Mouse (Mus musculus) hindbrain, embryonic 12.5 days (tissue): ENCODE measurements around the gene Tgm2. TPM values are rescaled to one million over a fixed set of nuclear protein-coding genes. Genes with fewer than 3 reads are reported as not detected.
A peak's percentile ranks its signal among the peaks of the same experiment; 100 is the strongest.

Experiments
- ATAC-seq: fragments of 200-750 bp; cut with Nextera tagmentation; 2 replicates; pipeline ENCODE4 v1.8.0; 2017; ENCODE audit warnings: moderate TSS enrichment; ENCODE audit not compliant: low FRiP score
- H3K27ac ChIP-seq: fragments of 300-500 bp; sonication (generic); 2 replicates; pipeline ENCODE4 v1.5.1; 2016; ENCODE audit warnings: mild to moderate bottlenecking
- H3K27me3 ChIP-seq: fragments of 300-500 bp; sonication (generic); 2 replicates; pipeline ENCODE4 v1.6.1; 2016; ENCODE audit warnings: mild to moderate bottlenecking
- H3K36me3 ChIP-seq: fragments of 300-500 bp; sonication (generic); 2 replicates; pipeline ENCODE4 v1.6.1; 2016; ENCODE audit warnings: mild to moderate bottlenecking
- H3K4me1 ChIP-seq: fragments of 300-500 bp; sonication (generic); 2 replicates; pipeline ENCODE4 v1.6.1; 2016
- H3K4me2 ChIP-seq: fragments of 300-500 bp; sonication (generic); replicated peaks from 2 replicates; pipeline ENCODE4 v1.6.1; 2016; ENCODE audit warnings: mild to moderate bottlenecking
- H3K4me3 ChIP-seq: fragments of 300-500 bp; sonication (generic); 2 replicates; pipeline ENCODE4 v1.5.1; 2016; ENCODE audit warnings: mild to moderate bottlenecking
- H3K9ac ChIP-seq: fragments of 300-500 bp; sonication (generic); 2 replicates; pipeline ENCODE4 v1.6.1; 2016; ENCODE audit warnings: mild to moderate bottlenecking, moderate library complexity
- H3K9me3 ChIP-seq: fragments of 300-500 bp; sonication (generic); replicated peaks from 2 replicates; pipeline ENCODE4 v1.6.1; 2016; ENCODE audit warnings: mild to moderate bottlenecking
- WGBS: fragments of 180-500 bp; shearing (Covaris S2); methylation state at CpG from one replicate; pipeline ENCODE4 v1.1.7; 2016; 5-methylcytosine and 5-hydroxymethylcytosine counted together
- polyA plus RNA-seq: library from polyadenylated mRNA; unstranded; fragments of >200 nt; fragmentation: Nextera tagmentation; extraction: Ambion mirVana; gene quantifications from 2 replicates; pipeline ENCODE4 v1.2.1, GENCODE M21; 2016

Gene Tgm2
- polyA plus RNA-seq, 1 experiment from 2014 or later = 9.9 TPM

- no peaks in the 10 kb centered on the region for H3K36me3 ChIP-seq
- no peak overlapping the region for H3K9ac ChIP-seq
- H3K9me3 ChIP-seq = no peaks in the 10 kb centered on the region
- H3K27ac ChIP-seq = no peak overlapping the region
- H3K4me2 ChIP-seq = peak overlapping the region; percentile 61
- 70% methylated on average over 5 of the region's 5 CpGs for WGBS
- H3K4me1 ChIP-seq = peaks cover 16% of the 10 kb centered on the region
- ATAC-seq = no peak
- H3K4me3 ChIP-seq = peak overlapping the region; percentile 32; the same call in 1 of the 2 replicates
- H3K27me3 ChIP-seq = peaks cover 22% of the 10 kb centered on the region
Measured at GRCm38 (mm10) chr2:158145528-158146065, 639 bp downstream of the Tgm2 start.

- 88% methylated on average over 6 of the region's 6 CpGs for WGBS
- H3K27ac ChIP-seq = no peak overlapping the region
Measured at GRCm38 (mm10) chr2:158144750-158145527, 1.3 kb downstream of the Tgm2 start.

GRCm38 (mm10) chr2:158144263-158144662 is 2.0 kb downstream of the Tgm2 start:
- no peak for ATAC-seq
- Histone ChIP-seq H3K4me1 (peaks cover 25% of the 10 kb centered on the region), H3K4me2 (no peak overlapping the region), H3K27me3 (peaks cover 22% of the 10 kb centered on the region), H3K27ac (no peak overlapping the region), H3K4me3 (no peak overlapping the region), H3K9me3 (no peaks in the 10 kb centered on the region), H3K9ac (no peak overlapping the region), H3K36me3 (no peaks in the 10 kb centered on the region)
- 52% methylated on average over 8 of the region's 8 CpGs for WGBS

More at GRCm38 (mm10) chr2:158144750-158145527, 1.3 kb downstream of the Tgm2 start:
- Histone ChIP-seq H3K27me3 (peaks cover 22% of the 10 kb centered on the region), H3K4me3 (no peak overlapping the region), H3K36me3 (no peaks in the 10 kb centered on the region), H3K4me2 (no peak overlapping the region), H3K9me3 (no peaks in the 10 kb centered on the region), H3K9ac (no peak overlapping the region), H3K4me1 (peaks cover 19% of the 10 kb centered on the region)
- no peak for ATAC-seq

GRCm38 (mm10) chr2:158143816-158144215 is 2.4 kb downstream of the Tgm2 start:
- no peaks in the 10 kb centered on the region for H3K36me3 ChIP-seq
- H3K4me3 ChIP-seq = no peak overlapping the region
- no peak overlapping the region for H3K4me2 ChIP-seq
- H3K27ac ChIP-seq = no peak overlapping the region
- no peak overlapping the region for H3K9ac ChIP-seq
- 63% methylated on average over 3 of the region's 3 CpGs for WGBS
- H3K4me1 ChIP-seq = peaks cover 25% of the 10 kb centered on the region
- ATAC-seq = no peak
- peaks cover 22% of the 10 kb centered on the region for H3K27me3 ChIP-seq
- no peaks in the 10 kb centered on the region for H3K9me3 ChIP-seq

- Histone ChIP-seq H3K36me3 (no peaks in the 10 kb centered on the region), H3K4me1 (peaks cover 25% of the 10 kb centered on the region)
Measured at GRCm38 (mm10) chr2:158142981-158143380, 3.3 kb downstream of the Tgm2 start.

GRCm38 (mm10) chr2:158141690-158142440 is 4.4 kb downstream of the Tgm2 start:
- no peak overlapping the region for H3K9ac ChIP-seq
- H3K36me3 ChIP-seq = no peaks in the 10 kb centered on the region
- peaks cover 18% of the 10 kb centered on the region for H3K27me3 ChIP-seq
- 88% methylated on average over 7 of the region's 7 CpGs for WGBS
- no peaks in the 10 kb centered on the region for H3K9me3 ChIP-seq
- H3K4me1 ChIP-seq = peaks cover 25% of the 10 kb centered on the region
- no peak overlapping the region for H3K4me2 ChIP-seq
- ATAC-seq = no peak
- no peak overlapping the region for H3K4me3 ChIP-seq
- H3K27ac ChIP-seq = no peak overlapping the region

More at GRCm38 (mm10) chr2:158142981-158143380, 3.3 kb downstream of the Tgm2 start:
- no peaks in the 10 kb centered on the region for H3K9me3 ChIP-seq
- H3K4me3 ChIP-seq = no peak overlapping the region
- no peak for ATAC-seq
- 81% methylated on average over 18 of the region's 18 CpGs for WGBS
- H3K9ac ChIP-seq = no peak overlapping the region
- peaks cover 22% of the 10 kb centered on the region for H3K27me3 ChIP-seq
- H3K27ac ChIP-seq = no peak overlapping the region
- no peak overlapping the region for H3K4me2 ChIP-seq

GRCm38 (mm10) chr2:158141271-158141670 is 5.0 kb downstream of the Tgm2 start:
- Histone ChIP-seq H3K4me3 (no peak overlapping the region), H3K9me3 (no peaks in the 10 kb centered on the region), H3K4me1 (peaks cover 22% of the 10 kb centered on the region), H3K9ac (no peak overlapping the region), H3K27ac (no peak overlapping the region), H3K4me2 (no peak overlapping the region), H3K36me3 (no peaks in the 10 kb centered on the region), H3K27me3 (peaks cover 14% of the 10 kb centered on the region; the same call in 1 of the 2 replicates)
- ATAC-seq = no peak
- WGBS = 73% methylated on average over 7 of the region's 7 CpGs

GRCm38 (mm10) chr2:158140664-158141063 is 5.6 kb downstream of the Tgm2 start:
- Histone ChIP-seq H3K4me3 (no peak overlapping the region), H3K4me2 (no peak overlapping the region), H3K4me1 (peaks cover 17% of the 10 kb centered on the region; the same call in 1 of the 2 replicates), H3K27me3 (peaks cover 8% of the 10 kb centered on the region; the same call in 1 of the 2 replicates), H3K9ac (no peak overlapping the region), H3K36me3 (no peaks in the 10 kb centered on the region), H3K27ac (no peak overlapping the region), H3K9me3 (no peaks in the 10 kb centered on the region)
- WGBS = 80% methylated on average over 5 of the region's 5 CpGs
- ATAC-seq = no peak

GRCm38 (mm10) chr2:158139628-158140027 is 6.6 kb downstream of the Tgm2 start:
- H3K27me3 ChIP-seq = no peaks in the 10 kb centered on the region
- H3K36me3 ChIP-seq = no peaks in the 10 kb centered on the region
- 44% methylated on average over 7 of the region's 7 CpGs for WGBS
- peaks cover 17% of the 10 kb centered on the region; the same call in 1 of the 2 replicates for H3K4me1 ChIP-seq
- H3K9ac ChIP-seq = no peak overlapping the region
- ATAC-seq = 0 out of 2 replicates have a peak, but pooled peaks have one; percentile 49
- no peak overlapping the region for H3K4me2 ChIP-seq
- no peak overlapping the region for H3K4me3 ChIP-seq
- H3K9me3 ChIP-seq = no peaks in the 10 kb centered on the region
- H3K27ac ChIP-seq = peak overlapping the region; percentile 52; the same call in 1 of the 2 replicates

- H3K27ac ChIP-seq = no peak overlapping the region
- H3K36me3 ChIP-seq = no peaks in the 10 kb centered on the region
- 94% methylated on average over 9 of the region's 9 CpGs for WGBS
- no peak for ATAC-seq
- H3K9ac ChIP-seq = no peak overlapping the region
- no peaks in the 10 kb centered on the region for H3K9me3 ChIP-seq
- H3K27me3 ChIP-seq = no peaks in the 10 kb centered on the region
- no peak overlapping the region for H3K4me3 ChIP-seq
- H3K4me2 ChIP-seq = no peak overlapping the region
- H3K4me1 ChIP-seq = peaks cover 17% of the 10 kb centered on the region; the same call in 1 of the 2 replicates
Measured at GRCm38 (mm10) chr2:158138778-158139177, 7.5 kb downstream of the Tgm2 start.

- Histone ChIP-seq H3K9me3 (no peaks in the 10 kb centered on the region), H3K4me2 (no peak overlapping the region), H3K36me3 (no peaks in the 10 kb centered on the region), H3K27me3 (no peaks in the 10 kb centered on the region), H3K9ac (no peak overlapping the region), H3K4me1 (peaks cover 15% of the 10 kb centered on the region; the same call in 1 of the 2 replicates), H3K27ac (no peak overlapping the region), H3K4me3 (no peak overlapping the region)
- ATAC-seq = no peak
- WGBS = 90% methylated on average over 12 of the region's 12 CpGs
Measured at GRCm38 (mm10) chr2:158137771-158138170, 8.5 kb downstream of the Tgm2 start.

- H3K27ac ChIP-seq = no peak overlapping the region
- WGBS = 58% methylated on average over 7 of the region's 7 CpGs
Measured at GRCm38 (mm10) chr2:158136205-158136604, 10.0 kb downstream of the Tgm2 start.

More at GRCm38 (mm10) chr2:158136205-158136604, 10.0 kb downstream of the Tgm2 start:
- peaks cover 15% of the 10 kb centered on the region; the same call in 1 of the 2 replicates for H3K4me1 ChIP-seq
- no peaks in the 10 kb centered on the region for H3K9me3 ChIP-seq
- no peaks in the 10 kb centered on the region for H3K36me3 ChIP-seq
- H3K4me3 ChIP-seq = no peak overlapping the region
- no peak overlapping the region for H3K9ac ChIP-seq
- no peaks in the 10 kb centered on the region for H3K27me3 ChIP-seq
- H3K4me2 ChIP-seq = no peak overlapping the region
- no peak for ATAC-seq
